Mouse (Mus musculus) neural tube, embryonic 11.5 days (tissue): ENCODE results near the gene Tut4. TPM values are rescaled to one million over a fixed set of nuclear protein-coding genes. Genes with fewer than 3 reads are reported as not detected.
A peak's percentile ranks its signal among the peaks of the same experiment; 100 is the strongest.

Source experiments
- ATAC-seq: fragments of 200-750 bp; cut with Nextera tagmentation; 2 replicates; pipeline ENCODE4 v1.8.0; 2017; ENCODE audit warnings: moderate number of reproducible peaks, mild to moderate bottlenecking, moderate TSS enrichment, moderate library complexity; ENCODE audit not compliant: insufficient read depth, low FRiP score, low TSS enrichment
- DNase-seq: peaks from one replicate; pipeline ENCODE4 v3.0.0-alpha.2; 2015; ENCODE audit warnings: low spot score
- H3K27ac ChIP-seq: fragments of 300-500 bp; sonication (generic); 2 replicates; pipeline ENCODE4 v1.5.1; 2014; ENCODE audit warnings: low read depth, mild to moderate bottlenecking, low read length
- H3K27me3 ChIP-seq: fragments of 300-500 bp; sonication (generic); 2 replicates; pipeline ENCODE4 v1.6.1; 2014; ENCODE audit warnings: mild to moderate bottlenecking, low read length, mixed read lengths; ENCODE audit not compliant: control insufficient read depth, insufficient read depth
- H3K36me3 ChIP-seq: fragments of 300-500 bp; sonication (generic); 2 replicates; pipeline ENCODE4 v1.6.1; 2014; ENCODE audit warnings: mild to moderate bottlenecking, low read length, moderate library complexity, mixed read lengths; ENCODE audit not compliant: control insufficient read depth, insufficient read depth
- H3K4me1 ChIP-seq: fragments of 300-500 bp; sonication (generic); 2 replicates; pipeline ENCODE4 v1.6.1; 2014; ENCODE audit warnings: low read length, mixed read lengths; ENCODE audit not compliant: control insufficient read depth, insufficient read depth
- H3K4me2 ChIP-seq: fragments of 300-500 bp; sonication (generic); 2 replicates; pipeline ENCODE4 v1.6.1; 2014; ENCODE audit warnings: low read depth, mild to moderate bottlenecking, moderate library complexity
- H3K4me3 ChIP-seq: fragments of 300-500 bp; sonication (generic); 2 replicates; pipeline ENCODE4 v1.5.1; 2014; ENCODE audit warnings: low read depth, low read length
- H3K9ac ChIP-seq: fragments of 300-500 bp; sonication (generic); 2 replicates; pipeline ENCODE4 v1.6.1; 2014; ENCODE audit warnings: mild to moderate bottlenecking, low read length
- H3K9me3 ChIP-seq: fragments of 300-500 bp; sonication (generic); 2 replicates; pipeline ENCODE4 v1.6.1; 2016; ENCODE audit warnings: low read length; ENCODE audit not compliant: control insufficient read depth
- WGBS: fragments of 180-500 bp; shearing (Covaris S2); extraction: QIAGEN DNeasy Blood & Tissue Kit; methylation state at CpG from one replicate; pipeline ENCODE4 v1.1.7; 2014; 5-methylcytosine and 5-hydroxymethylcytosine counted together
- polyA plus RNA-seq: library from polyadenylated mRNA; unstranded; fragments of >200 nt; fragmentation: Nextera tagmentation; extraction: Ambion mirVana; gene quantifications from 2 replicates; pipeline ENCODE4 v1.2.1, GENCODE M21; 2014

Tut4 gene
- polyA plus RNA-seq, 1 experiment from 2014 or later, result 68.0 TPM

DNA sequence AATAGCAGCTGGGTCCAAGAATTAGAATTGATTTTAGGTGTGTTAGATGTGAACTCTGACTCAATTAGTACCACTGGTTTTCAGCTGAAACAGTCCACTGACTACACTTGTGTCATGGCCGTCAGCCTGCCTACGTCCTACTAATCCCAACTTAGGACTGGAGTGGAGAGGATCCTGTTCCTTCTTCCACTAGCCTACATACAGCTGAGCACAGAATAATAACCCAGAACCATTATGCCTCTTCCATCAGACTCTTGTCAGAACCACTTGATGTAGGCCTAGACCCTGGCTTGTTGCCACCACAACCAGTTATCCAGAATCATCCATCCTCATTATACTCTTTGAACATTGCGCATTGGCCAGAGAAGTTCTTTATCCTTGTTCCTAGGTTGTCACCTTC is 24.4 kb upstream of the Tut4 start:
- no peak overlapping the region for H3K4me3 ChIP-seq
- no peak overlapping the region for H3K9ac ChIP-seq
- no peaks in the 10 kb centered on the region for H3K9me3 ChIP-seq
- no peak overlapping the region for H3K4me2 ChIP-seq
- ATAC-seq (no peak), DNase-seq (no peak)
- no peak overlapping the region for H3K27ac ChIP-seq
- peaks cover 31% of the 10 kb centered on the region for H3K4me1 ChIP-seq
- no peaks in the 10 kb centered on the region for H3K36me3 ChIP-seq
- 97% methylated on average over 3 of the region's 3 CpGs for WGBS
- no peaks in the 10 kb centered on the region for H3K27me3 ChIP-seq

DNA sequence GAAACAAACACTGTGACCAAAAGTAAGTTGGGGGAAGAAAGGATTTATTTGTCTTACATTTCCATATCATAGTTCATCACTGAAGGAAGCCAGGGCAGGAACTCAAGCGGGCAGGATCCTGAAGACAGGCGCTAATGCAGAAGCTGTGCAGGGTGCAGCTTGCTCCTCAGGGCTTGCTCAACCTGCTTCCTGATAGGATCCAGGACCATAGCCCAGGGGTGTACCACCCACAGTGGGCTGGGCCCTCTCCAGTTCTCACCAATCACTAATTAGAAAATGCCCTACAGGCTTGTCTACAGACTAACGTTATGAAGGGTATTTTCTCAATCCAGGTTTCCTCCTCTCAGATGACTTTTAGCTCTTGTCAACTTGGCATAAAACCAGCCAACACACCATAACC is 23.6 kb upstream of the Tut4 start:
- Histone ChIP-seq H3K27me3 (no peaks in the 10 kb centered on the region), H3K4me3 (no peak overlapping the region), H3K9me3 (no peaks in the 10 kb centered on the region), H3K4me1 (peaks cover 29% of the 10 kb centered on the region), H3K36me3 (no peaks in the 10 kb centered on the region), H3K4me2 (no peak overlapping the region), H3K9ac (no peak overlapping the region), H3K27ac (no peak overlapping the region)
- ATAC-seq, result no peak
- 67% methylated on average over 3 of the region's 3 CpGs for WGBS
- no peak for DNase-seq

DNA sequence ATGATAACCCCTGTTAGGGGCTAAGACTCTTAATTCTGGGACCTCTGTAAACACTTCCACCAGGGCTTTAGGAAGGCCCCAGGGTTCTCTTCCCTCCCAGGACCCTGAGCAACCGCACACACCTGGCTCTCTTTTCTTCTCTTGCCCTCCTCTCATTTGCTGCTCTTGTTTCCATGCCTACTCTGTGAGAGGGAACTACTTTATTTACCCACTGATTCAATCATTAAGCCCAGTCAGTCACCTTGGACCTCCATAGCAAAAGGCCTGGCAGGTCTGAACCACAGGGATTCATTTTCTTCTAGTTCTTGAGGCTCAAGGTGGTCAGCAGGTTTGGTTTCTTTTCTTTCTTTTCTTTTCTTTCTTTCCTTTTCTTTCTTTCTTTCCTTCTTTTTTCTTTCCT is 23.0 kb upstream of the Tut4 start:
- no peaks in the 10 kb centered on the region for H3K36me3 ChIP-seq
- ATAC-seq, result no peak
- no peaks in the 10 kb centered on the region for H3K27me3 ChIP-seq
- H3K9ac ChIP-seq, result no peak overlapping the region
- H3K9me3 ChIP-seq, result no peaks in the 10 kb centered on the region
- no peak for DNase-seq
- no peak overlapping the region for H3K4me3 ChIP-seq
- WGBS, result 89% methylated on average over 1 of the region's 1 CpGs
- H3K4me1 ChIP-seq, result peaks cover 24% of the 10 kb centered on the region
- H3K27ac ChIP-seq, result no peak overlapping the region
- no peak overlapping the region for H3K4me2 ChIP-seq

DNA sequence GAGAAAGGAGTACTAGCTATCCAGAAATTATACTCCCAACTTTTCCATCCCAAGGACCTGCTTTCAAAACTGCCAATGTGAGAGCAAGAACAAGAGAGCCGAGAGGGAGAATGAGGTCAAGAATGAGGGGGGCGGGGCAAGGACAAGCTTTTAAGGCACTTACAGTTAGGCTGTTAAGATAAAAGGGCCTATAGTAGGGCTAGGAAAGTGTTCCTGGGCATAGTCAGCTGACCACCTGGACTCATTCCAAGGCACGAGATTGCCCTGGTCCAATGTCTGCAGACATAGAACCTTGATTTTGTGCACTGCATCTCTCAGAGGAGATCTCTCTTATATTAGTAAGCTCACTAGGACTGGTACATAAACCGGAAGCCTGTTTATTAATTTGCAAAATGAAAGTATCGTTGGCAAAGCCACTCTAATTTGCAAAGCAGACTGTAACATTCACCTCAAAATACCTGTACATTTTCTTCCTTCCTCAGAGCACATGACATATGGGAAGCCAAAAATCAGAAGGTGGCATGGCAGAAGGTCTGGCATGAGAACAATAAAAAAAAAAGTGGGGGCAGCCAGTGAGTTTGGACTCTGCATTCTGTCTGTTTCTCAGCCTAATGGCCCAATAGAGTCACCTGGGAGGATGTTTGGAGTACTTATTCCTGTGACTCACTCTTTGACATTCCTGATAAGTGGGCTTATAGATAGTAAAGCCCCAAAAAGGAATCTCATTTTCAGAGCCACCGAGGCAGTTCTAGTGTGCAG is 21.0 kb upstream of the Tut4 start:
- 63% methylated on average over 6 of the region's 6 CpGs for WGBS
- DNase-seq, result no peak
- Histone ChIP-seq H3K4me2 (no peak overlapping the region), H3K27me3 (no peaks in the 10 kb centered on the region), H3K9me3 (no peaks in the 10 kb centered on the region), H3K9ac (no peak overlapping the region), H3K27ac (no peak overlapping the region), H3K4me1 (peaks cover 6% of the 10 kb centered on the region), H3K36me3 (no peaks in the 10 kb centered on the region), H3K4me3 (no peak overlapping the region)
- ATAC-seq, result no peak

DNA sequence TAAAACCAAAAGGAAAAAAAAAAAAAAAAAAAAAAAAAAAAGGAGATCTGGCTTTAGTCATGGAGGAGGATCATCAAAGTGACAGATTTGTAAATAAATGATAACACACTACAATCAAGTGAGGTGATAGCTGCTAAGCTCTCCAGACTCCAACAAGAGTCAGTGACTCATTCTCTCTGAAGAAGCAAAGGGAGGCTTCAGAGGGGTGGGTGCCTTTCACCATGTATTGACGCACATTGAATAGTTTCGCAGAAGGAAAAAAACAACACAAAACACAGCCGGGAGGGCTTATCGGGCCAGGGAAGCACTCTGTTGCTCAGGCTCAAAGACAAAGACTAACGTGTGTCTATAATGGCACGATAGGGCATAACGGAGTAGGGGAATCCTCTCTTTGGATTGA is 11.1 kb upstream of the Tut4 start:
- no peaks in the 10 kb centered on the region for H3K9me3 ChIP-seq
- no peaks in the 10 kb centered on the region for H3K36me3 ChIP-seq
- no peak overlapping the region for H3K4me2 ChIP-seq
- DNase-seq (no peak), ATAC-seq (no peak)
- no peaks in the 10 kb centered on the region for H3K4me1 ChIP-seq
- no peak overlapping the region for H3K27ac ChIP-seq
- WGBS, result 85% methylated on average over 7 of the region's 7 CpGs
- H3K27me3 ChIP-seq, result no peaks in the 10 kb centered on the region
- H3K9ac ChIP-seq, result no peak overlapping the region
- H3K4me3 ChIP-seq, result no peak overlapping the region

DNA sequence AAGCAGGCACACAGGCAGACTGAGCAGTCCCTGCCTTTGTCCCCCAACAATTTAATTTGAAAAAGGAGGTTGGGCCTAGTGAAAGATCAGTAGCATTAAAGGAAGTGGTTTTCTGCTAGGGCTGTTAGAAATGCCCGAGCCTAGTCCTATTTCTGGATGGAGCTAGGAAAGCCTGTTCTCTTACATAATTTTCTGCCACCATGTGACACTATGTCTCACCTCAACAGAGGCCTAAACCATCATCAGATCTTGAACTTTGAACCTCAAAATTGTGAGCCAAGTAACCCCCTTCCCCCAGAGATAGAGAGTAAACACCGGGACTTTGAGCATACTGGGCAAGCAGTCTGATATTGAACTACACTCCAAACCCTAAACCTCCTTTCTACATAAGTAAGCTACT is 3.2 kb upstream of the Tut4 start:
- H3K9me3 ChIP-seq, result no peaks in the 10 kb centered on the region
- H3K36me3 ChIP-seq, result no peaks in the 10 kb centered on the region
- no peak for ATAC-seq
- WGBS, result 87% methylated on average over 2 of the region's 2 CpGs
- no peak overlapping the region for H3K27ac ChIP-seq
- no peak overlapping the region for H3K4me3 ChIP-seq
- H3K4me1 ChIP-seq, result no peaks in the 10 kb centered on the region
- DNase-seq, result no peak
- H3K9ac ChIP-seq, result no peak overlapping the region
- no peak overlapping the region for H3K4me2 ChIP-seq
- H3K27me3 ChIP-seq, result no peaks in the 10 kb centered on the region

DNA sequence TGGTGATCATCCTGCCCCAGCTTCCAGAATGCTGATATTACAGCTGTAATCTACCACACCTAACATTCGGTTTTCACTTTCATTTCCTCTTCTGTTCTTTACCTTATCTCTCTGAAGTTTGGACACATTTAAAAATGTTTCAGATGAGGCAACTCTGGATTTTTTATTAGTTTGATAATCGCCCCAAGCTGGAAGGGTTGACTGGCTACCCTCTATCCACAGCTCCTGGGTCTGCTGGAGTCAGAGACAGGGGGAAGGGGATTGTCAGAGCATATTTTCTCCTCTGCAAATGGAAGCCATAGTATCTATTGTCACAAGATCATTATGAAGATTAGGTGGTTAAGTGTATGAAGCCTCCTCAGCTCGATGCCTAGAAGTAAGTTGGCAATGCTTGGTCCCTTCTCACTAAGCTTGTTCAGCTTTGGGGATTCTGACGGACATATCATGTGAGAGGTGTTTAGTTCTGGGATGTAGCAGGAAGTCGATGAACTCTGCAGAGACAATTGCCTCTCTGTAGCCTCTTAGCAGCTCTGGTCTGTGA is 955 bp upstream of the Tut4 start:
- ATAC-seq, result no peak
- Histone ChIP-seq H3K4me1 (no peaks in the 10 kb centered on the region), H3K4me2 (peak overlapping the region; percentile 80), H3K9ac (peak overlapping the region; percentile 97), H3K36me3 (no peaks in the 10 kb centered on the region), H3K9me3 (no peaks in the 10 kb centered on the region), H3K27me3 (no peaks in the 10 kb centered on the region), H3K4me3 (peak overlapping the region; percentile 95; the same call in 1 of the 2 replicates), H3K27ac (peak overlapping the region; percentile 96)
- 35% methylated on average over 5 of the region's 5 CpGs for WGBS
- no peak for DNase-seq

DNA sequence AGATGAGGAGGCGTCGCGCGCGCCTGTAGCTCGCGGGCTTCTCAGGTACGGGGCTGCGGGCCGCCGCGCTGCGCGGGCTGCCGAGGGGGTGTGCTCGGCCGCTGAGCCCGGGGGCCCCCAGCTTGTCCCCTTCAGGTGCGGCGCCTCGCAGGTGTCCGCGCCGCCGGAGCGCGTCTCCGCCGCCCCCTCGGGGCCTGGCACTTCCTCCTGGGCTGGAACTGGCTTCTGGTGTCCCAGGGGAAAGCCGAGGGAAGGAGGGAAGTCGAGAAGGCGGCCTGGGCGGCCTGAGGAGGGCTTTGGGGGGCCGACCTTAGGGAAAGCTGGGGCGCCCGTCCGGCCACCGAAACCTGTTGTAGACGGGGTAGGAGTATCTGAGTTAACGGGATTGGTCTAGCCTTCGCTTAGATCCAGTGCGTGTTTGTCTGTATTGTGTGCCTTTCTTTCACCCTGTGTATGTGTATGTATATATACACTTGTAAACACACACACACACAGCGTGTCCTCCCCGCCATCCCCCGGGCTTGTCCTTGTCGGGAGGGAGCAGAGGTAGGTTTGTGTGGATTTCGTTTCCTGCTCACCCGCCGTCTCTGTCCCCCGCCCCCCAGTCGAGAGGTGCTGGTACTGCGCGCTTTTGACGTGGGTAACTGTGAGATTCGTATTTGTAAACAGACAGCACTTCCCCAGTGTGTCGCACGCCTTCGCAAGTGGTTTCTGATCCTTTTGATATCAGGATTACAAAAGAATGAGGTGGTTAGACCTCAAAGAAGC is 1.1 kb downstream of the Tut4 start:
- Histone ChIP-seq H3K9me3 (no peaks in the 10 kb centered on the region), H3K4me3 (peak overlapping the region; percentile 95), H3K4me1 (no peaks in the 10 kb centered on the region), H3K27me3 (no peaks in the 10 kb centered on the region), H3K4me2 (peak overlapping the region; percentile 80), H3K27ac (peak overlapping the region; percentile 96), H3K36me3 (no peaks in the 10 kb centered on the region), H3K9ac (peak overlapping the region; percentile 97)
- DNase-seq (peak; percentile 74), ATAC-seq (peak; percentile 65)
- under 1% methylated on average over 56 of the region's 59 CpGs for WGBS
